In genomic region chr10:27652694-27653335, GRCm38 (mm10) we compare ENCODE assay signal across 10 mouse cellular contexts. TPM values are rescaled to one million over a fixed set of nuclear protein-coding genes. Genes with fewer than 3 reads are reported as not detected.
DNase-seq lines count a peak whose midpoint lies in the region; ATAC-seq lines count a peak whose summit lies in the region.
"Had no signal": no experiment of that assay in that cellular context is flagged by ENCODE, and none has a peak within 500 bp of the region (broad histone marks: within the 10 kb centered on the region; RNA-seq: fewer than 3 reads in every experiment).

No protein-coding gene starts in this region.

- H3K27ac ChIP-seq in limb, embryonic 13.5 days = no peak overlapping the region
- no peak overlapping the region for H3K27ac ChIP-seq in limb, embryonic 10.5 days
- H3K27ac ChIP-seq: limb, embryonic 15.5 days had no signal

- no peaks in the 10 kb centered on the region for H3K27me3 ChIP-seq in limb, embryonic 13.5 days
- H3K27me3 ChIP-seq in limb, embryonic 10.5 days (ENCODE audit: low read depth, poor library complexity, severe bottlenecking) = no peaks in the 10 kb centered on the region
- H3K27me3 ChIP-seq: limb, embryonic 15.5 days had no signal

- no peaks in the 10 kb centered on the region for H3K36me3 ChIP-seq in limb, embryonic 13.5 days
- no peaks in the 10 kb centered on the region for H3K36me3 ChIP-seq in limb, embryonic 10.5 days
- H3K36me3 ChIP-seq: limb, embryonic 15.5 days had no signal

- no peak overlapping the region for H3K4me2 ChIP-seq in limb, embryonic 13.5 days (replicated peaks)
- H3K4me2 ChIP-seq: limb, embryonic 15.5 days had no signal

- ATAC-seq in limb, embryonic 13.5 days (ENCODE audit: low FRiP score, low read depth) = peak; percentile 67; the same call in 1 of the 2 replicates
- no peak for ATAC-seq in megakaryocyte-erythroid progenitor cell, adult 5-6 weeks (replicated peaks; ENCODE audit: low FRiP score, low TSS enrichment, poor library complexity, severe bottlenecking)

- H3K4me3 ChIP-seq in limb, embryonic 13.5 days = no peak overlapping the region
- H3K4me3 ChIP-seq in limb, embryonic 10.5 days = no peak overlapping the region
- H3K4me3 ChIP-seq: limb, embryonic 15.5 days had no signal

- H3K9ac ChIP-seq in limb, embryonic 13.5 days = no peak overlapping the region
- H3K9ac ChIP-seq: limb, embryonic 15.5 days had no signal

- H3K9me3 ChIP-seq in limb, embryonic 13.5 days = no peaks in the 10 kb centered on the region
- H3K9me3 ChIP-seq in limb, embryonic 10.5 days (replicated peaks) = no peaks in the 10 kb centered on the region
- H3K9me3 ChIP-seq: limb, embryonic 15.5 days had no signal

- DNase-seq in embryo, embryonic 10.5 days (ENCODE audit: low spot score) = peak; percentile 33
- no peak for DNase-seq in embryo, embryonic 10 days (ENCODE audit: low spot score)
- DNase-seq in limb, embryonic 10.5 days (ENCODE audit: low spot score) = no peak
- DNase-seq in heart, adult 8-10 months (ENCODE audit: low spot score) = peak; percentile 31
- peak; percentile 4 to 9 for DNase-seq in kidney, postnatal 4 days
- no peak for DNase-seq in ovary, adult 18-20 months (ENCODE audit: low spot score)
- DNase-seq: adrenal gland, adult 2 months had no signal

- no peaks in the 10 kb centered on the region for H3K4me1 ChIP-seq in limb, embryonic 13.5 days
- H3K4me1 ChIP-seq in limb, embryonic 10.5 days = no peaks in the 10 kb centered on the region
- H3K4me1 ChIP-seq: limb, embryonic 15.5 days had no signal

- WGBS in limb, embryonic 13.5 days = 56% methylated on average over 8 of the region's 8 CpGs
- WGBS in limb, embryonic 10.5 days = 67% methylated on average over 8 of the region's 8 CpGs

RNA-seq across cellular contexts. Expression of gene Lama2, which starts 33.3 kb away (rescaled TPM):
- 12.8 and 14.9 TPM in 2 replicates for polyA plus RNA-seq in limb, embryonic 13.5 days (2015; fragmentation: Nextera tagmentation; extraction: Ambion mirVana)
- 6.3 and 9.2 TPM in 2 replicates for polyA plus RNA-seq in limb, embryonic 10.5 days (2016; fragmentation: Nextera tagmentation; extraction: Ambion mirVana)
- total RNA-seq in heart, adult 8-10 months (2022) = 100 to 1,000 TPM in 3 of 4 experiments, 10 to 100 TPM in 1; 92.8 to 107 (median 104) TPM
- total RNA-seq in megakaryocyte-erythroid progenitor cell, adult 5-6 weeks (2014; fragmentation: Nextera tagmentation) = not detected in 2 replicates
- total RNA-seq in megakaryocyte-erythroid progenitor cell, adult 5-6 weeks (2017) = not detected in 2 replicates

Comparison
In these comparisons a context has a peak if more than half of its experiments do, and no peak if none do; other contexts are left out.
1. DNase-seq: peak in embryo, embryonic 10.5 days (single experiment), heart, adult 8-10 months (single experiment) and kidney, postnatal 4 days (2 of 2); none in embryo, embryonic 10 days (single experiment), limb, embryonic 10.5 days (single experiment) and ovary, adult 18-20 months (single experiment).
2. RNA of gene Lama2, which starts 33.3 kb away (total RNA-seq): 92.8 to 107 TPM in heart, adult 8-10 months; not detected in megakaryocyte-erythroid progenitor cell, adult 5-6 weeks; every median in the first group is over 10 times any median in the second.